ENCODE assay signal across 17 mouse cellular contexts in genomic region chr11:119745333-119745732, GRCm38 (mm10).
DNase-seq lines count a peak whose midpoint lies in the region; ATAC-seq lines count a peak whose summit lies in the region.
"Had no signal": no experiment of that assay in that cellular context is flagged by ENCODE, and none has a peak within 500 bp of the region (broad histone marks: within the 10 kb centered on the region; RNA-seq: fewer than 3 reads in every experiment).

No protein-coding gene starts in this region.

- peak overlapping the region; percentile 76 for H3K27ac ChIP-seq in hindbrain, embryonic 13.5 days
- H3K27ac ChIP-seq in hindbrain, embryonic 11.5 days (ENCODE audit: low read depth, low read length): no peak overlapping the region
- H3K27ac ChIP-seq in midbrain, embryonic 13.5 days: peak overlapping the region; percentile 68
- H3K27ac ChIP-seq: lung, embryonic 15.5 days had no signal

- DNase-seq in hindbrain, embryonic 11.5 days (ENCODE audit: low spot score): no peak
- DNase-seq in forelimb bud, embryonic 11.5 days (ENCODE audit: low read depth, low spot score): peak; percentile 10
- peak; percentile 17 for DNase-seq in retina, embryonic 14.5 days (ENCODE audit: low spot score)
- DNase-seq in urinary bladder, postnatal 25 days (ENCODE audit: low spot score): no peak
- DNase-seq: adrenal gland, postnatal 14 days; gastrocnemius, postnatal 25 days; kidney, postnatal 10 days; layer of hippocampus, adult 9-11 months; thymus, adult 18-20 months had no signal

- H3K36me3 ChIP-seq in hindbrain, embryonic 13.5 days: no peaks in the 10 kb centered on the region
- no peaks in the 10 kb centered on the region for H3K36me3 ChIP-seq in hindbrain, embryonic 11.5 days (ENCODE audit: control insufficient read depth, insufficient read depth, low read length)
- no peaks in the 10 kb centered on the region for H3K36me3 ChIP-seq in midbrain, embryonic 13.5 days
- H3K36me3 ChIP-seq: lung, embryonic 15.5 days had no signal

- no peaks in the 10 kb centered on the region for H3K27me3 ChIP-seq in hindbrain, embryonic 13.5 days
- H3K27me3 ChIP-seq in hindbrain, embryonic 11.5 days (ENCODE audit: control insufficient read depth, insufficient read depth, low read length): no peaks in the 10 kb centered on the region
- H3K27me3 ChIP-seq in midbrain, embryonic 13.5 days: no peaks in the 10 kb centered on the region
- H3K27me3 ChIP-seq: lung, embryonic 15.5 days had no signal

- whole genome bisulfite sequencing in hindbrain, embryonic 13.5 days: 53% methylated on average over 7 of the region's 7 CpGs
- WGBS in hindbrain, embryonic 11.5 days: 77% methylated on average over 7 of the region's 7 CpGs
- WGBS in midbrain, embryonic 13.5 days: 56% methylated on average over 7 of the region's 7 CpGs

- H3K9ac ChIP-seq in hindbrain, embryonic 13.5 days: no peak overlapping the region
- no peak overlapping the region for H3K9ac ChIP-seq in hindbrain, embryonic 11.5 days (ENCODE audit: low read depth, low read length)
- H3K9ac ChIP-seq in midbrain, embryonic 13.5 days (replicated peaks): no peak overlapping the region
- H3K9ac ChIP-seq: lung, embryonic 15.5 days had no signal

- H3K4me2 ChIP-seq in hindbrain, embryonic 13.5 days: no peak overlapping the region
- no peak overlapping the region for H3K4me2 ChIP-seq in hindbrain, embryonic 11.5 days (replicated peaks; ENCODE audit: low read depth, low read length)
- no peak overlapping the region for H3K4me2 ChIP-seq in midbrain, embryonic 13.5 days (replicated peaks)
- H3K4me2 ChIP-seq: heart, embryonic 11.5 days; lung, embryonic 15.5 days had no signal

- peak; percentile 50; the same call in 1 of the 2 replicates for ATAC-seq in hindbrain, embryonic 13.5 days (ENCODE audit: low FRiP score)
- no peak for ATAC-seq in hindbrain, embryonic 11.5 days (ENCODE audit: low FRiP score)
- ATAC-seq in midbrain, embryonic 13.5 days: no peak
- ATAC-seq in megakaryocyte-erythroid progenitor cell, adult 5-6 weeks (replicated peaks; ENCODE audit: low FRiP score, low TSS enrichment, poor library complexity, severe bottlenecking): no peak
- ATAC-seq: CD4-positive, CD25-positive, alpha-beta regulatory T cell, adult 4 months; intestine, postnatal 0 days had no signal

- no peaks in the 10 kb centered on the region for H3K9me3 ChIP-seq in hindbrain, embryonic 13.5 days
- no peaks in the 10 kb centered on the region for H3K9me3 ChIP-seq in hindbrain, embryonic 11.5 days (ENCODE audit: control insufficient read depth, low read length)
- no peaks in the 10 kb centered on the region for H3K9me3 ChIP-seq in midbrain, embryonic 13.5 days
- H3K9me3 ChIP-seq: lung, embryonic 15.5 days had no signal

- no peak overlapping the region for H3K4me3 ChIP-seq in hindbrain, embryonic 13.5 days
- no peak overlapping the region for H3K4me3 ChIP-seq in hindbrain, embryonic 11.5 days (ENCODE audit: low read depth, low read length)
- no peak overlapping the region for H3K4me3 ChIP-seq in midbrain, embryonic 13.5 days (replicated peaks)
- H3K4me3 ChIP-seq: lung, embryonic 15.5 days; myocyte had no signal

- peaks cover 54% of the 10 kb centered on the region for H3K4me1 ChIP-seq in hindbrain, embryonic 13.5 days (replicated peaks)
- H3K4me1 ChIP-seq in hindbrain, embryonic 11.5 days (replicated peaks; ENCODE audit: control insufficient read depth, insufficient read depth, low read length): no peaks in the 10 kb centered on the region
- H3K4me1 ChIP-seq in midbrain, embryonic 13.5 days (replicated peaks): peaks cover 45% of the 10 kb centered on the region
- H3K4me1 ChIP-seq: lung, embryonic 15.5 days had no signal

Comparison
In these comparisons a context has a peak if more than half of its experiments do, and no peak if none do; other contexts are left out.
1. DNase-seq: peak in forelimb bud, embryonic 11.5 days (single experiment) and retina, embryonic 14.5 days (single experiment); none in hindbrain, embryonic 11.5 days (single experiment) and urinary bladder, postnatal 25 days (single experiment).